Mouse (Mus musculus) heart, adult 9 months (tissue): ENCODE data around the gene Tnnt3.

Source experiments
- DNase-seq, 2 experiments: peaks; one replicate each; pipeline ENCODE4 v3.0.0; 2022; ENCODE audit warnings: low spot score in 2 of 2

Gene Tnnt3

GRCm38 (mm10) chr7:142476795-142477452, 21.7 kb upstream of the Tnnt3 start:
- peak in 1 of 2 experiments; percentile 65 for DNase-seq

- no peak for DNase-seq
Observed at GRCm38 (mm10) chr7:142478001-142478400, 20.6 kb upstream of the Tnnt3 start.

- no peak for DNase-seq
Observed at GRCm38 (mm10) chr7:142478574-142478973, 20.1 kb upstream of the Tnnt3 start.

GRCm38 (mm10) chr7:142479307-142479706, 19.3 kb upstream of the Tnnt3 start:
- DNase-seq, result no peak

GRCm38 (mm10) chr7:142479886-142480285, 18.8 kb upstream of the Tnnt3 start:
- no peak for DNase-seq

GRCm38 (mm10) chr7:142480661-142481060, 18.0 kb upstream of the Tnnt3 start:
- DNase-seq, result no peak

GRCm38 (mm10) chr7:142481186-142481567, 17.5 kb upstream of the Tnnt3 start:
- DNase-seq, result peak; percentile 63 to 77

- DNase-seq, result peak; percentile 80 to 83
Observed at GRCm38 (mm10) chr7:142481568-142482255, 16.9 kb upstream of the Tnnt3 start.

GRCm38 (mm10) chr7:142482256-142482609, 16.4 kb upstream of the Tnnt3 start:
- no peak for DNase-seq

GRCm38 (mm10) chr7:142483136-142483535, 15.5 kb upstream of the Tnnt3 start:
- DNase-seq, result peak; percentile 53 to 61

- DNase-seq, result peak; percentile 74 to 79
Observed at GRCm38 (mm10) chr7:142484780-142485179, 13.9 kb upstream of the Tnnt3 start.

- DNase-seq, result no peak
Observed at GRCm38 (mm10) chr7:142486751-142487162, 11.9 kb upstream of the Tnnt3 start.

GRCm38 (mm10) chr7:142487341-142487859, 11.2 kb upstream of the Tnnt3 start:
- DNase-seq, result peak in 1 of 2 experiments; percentile 25

GRCm38 (mm10) chr7:142488053-142488452, 10.6 kb upstream of the Tnnt3 start:
- no peak for DNase-seq

GRCm38 (mm10) chr7:142493535-142493934, 5.1 kb upstream of the Tnnt3 start:
- no peak for DNase-seq

- peak in 1 of 2 experiments; percentile 38 for DNase-seq
Observed at GRCm38 (mm10) chr7:142496158-142496557, 2.5 kb upstream of the Tnnt3 start.

GRCm38 (mm10) chr7:142496800-142497199, 1.8 kb upstream of the Tnnt3 start:
- DNase-seq, result peak in 1 of 2 experiments; percentile 56

- peak in 1 of 2 experiments; percentile 69 for DNase-seq
Observed at GRCm38 (mm10) chr7:142497775-142498174, 861 bp upstream of the Tnnt3 start.

GRCm38 (mm10) chr7:142499010-142499721, 530 bp downstream of the Tnnt3 start:
- DNase-seq, result no peak

- DNase-seq, result no peak
Observed at GRCm38 (mm10) chr7:142500032-142500431, 1.4 kb downstream of the Tnnt3 start.

- no peak for DNase-seq
Observed at GRCm38 (mm10) chr7:142503206-142503605, 4.6 kb downstream of the Tnnt3 start.

- no peak for DNase-seq
Observed at GRCm38 (mm10) chr7:142505942-142506341, 7.3 kb downstream of the Tnnt3 start.
